Mouse (Mus musculus) heart, embryonic 11.5 days (tissue): ENCODE measurements around the gene Mat2a. TPM values are rescaled to one million over a fixed set of nuclear protein-coding genes. Genes with fewer than 3 reads are reported as not detected.
A peak's percentile ranks its signal among the peaks of the same experiment; 100 is the strongest.

Experiments used
- ATAC-seq: fragments of 200-750 bp; cut with Nextera tagmentation; replicated peaks from 2 replicates; pipeline ENCODE4 v1.8.0; 2017; ENCODE audit warnings: moderate library complexity; ENCODE audit not compliant: insufficient number of reproducible peaks, low FRiP score, low TSS enrichment
- H3K27ac ChIP-seq: fragments of 300-500 bp; sonication (generic); 2 replicates; pipeline ENCODE4 v1.5.1; 2014; ENCODE audit warnings: mild to moderate bottlenecking, low read depth, low read length
- H3K27me3 ChIP-seq: fragments of 300-500 bp; sonication (generic); 2 replicates; pipeline ENCODE4 v1.6.1; 2014; ENCODE audit warnings: mild to moderate bottlenecking, low read length, mixed read lengths; ENCODE audit not compliant: control insufficient read depth, insufficient read depth
- H3K36me3 ChIP-seq: fragments of 300-500 bp; sonication (generic); 2 replicates; pipeline ENCODE4 v1.6.1; 2014; ENCODE audit warnings: mild to moderate bottlenecking, low read length, moderate library complexity, mixed read lengths; ENCODE audit not compliant: control insufficient read depth, insufficient read depth
- H3K4me1 ChIP-seq: fragments of 300-500 bp; sonication (generic); 2 replicates; pipeline ENCODE4 v1.6.1; 2014; ENCODE audit warnings: low read length; ENCODE audit not compliant: control insufficient read depth, insufficient read depth
- H3K4me2 ChIP-seq: fragments of 300-500 bp; sonication (generic); 2 replicates; pipeline ENCODE4 v1.6.1; 2014; ENCODE audit warnings: mild to moderate bottlenecking, moderate library complexity
- H3K4me3 ChIP-seq: fragments of 300-500 bp; sonication (generic); 2 replicates; pipeline ENCODE4 v1.5.1; 2014; ENCODE audit warnings: low read depth, low read length
- H3K9ac ChIP-seq: fragments of 300-500 bp; sonication (generic); 2 replicates; pipeline ENCODE4 v1.6.1; 2014; ENCODE audit warnings: mild to moderate bottlenecking, low read depth, low read length, moderate library complexity
- H3K9me3 ChIP-seq: fragments of 300-500 bp; sonication (generic); replicated peaks from 2 replicates; pipeline ENCODE4 v1.6.1; 2016; ENCODE audit warnings: low read length; ENCODE audit not compliant: control insufficient read depth
- WGBS: fragments of 180-500 bp; shearing (Covaris S2); extraction: QIAGEN DNeasy Blood & Tissue Kit; methylation state at CpG from one replicate; pipeline ENCODE4 v1.1.7; 2014; ENCODE audit not compliant: insufficient replicate concordance; 5-methylcytosine and 5-hydroxymethylcytosine counted together
- polyA plus RNA-seq: library from polyadenylated mRNA; unstranded; fragments of >200 nt; fragmentation: Nextera tagmentation; extraction: Ambion mirVana; gene quantifications from 2 replicates; pipeline ENCODE4 v1.2.1, GENCODE M21; 2014

Mat2a gene
- 321 and 349 TPM in 2 replicates for polyA plus RNA-seq

DNA sequence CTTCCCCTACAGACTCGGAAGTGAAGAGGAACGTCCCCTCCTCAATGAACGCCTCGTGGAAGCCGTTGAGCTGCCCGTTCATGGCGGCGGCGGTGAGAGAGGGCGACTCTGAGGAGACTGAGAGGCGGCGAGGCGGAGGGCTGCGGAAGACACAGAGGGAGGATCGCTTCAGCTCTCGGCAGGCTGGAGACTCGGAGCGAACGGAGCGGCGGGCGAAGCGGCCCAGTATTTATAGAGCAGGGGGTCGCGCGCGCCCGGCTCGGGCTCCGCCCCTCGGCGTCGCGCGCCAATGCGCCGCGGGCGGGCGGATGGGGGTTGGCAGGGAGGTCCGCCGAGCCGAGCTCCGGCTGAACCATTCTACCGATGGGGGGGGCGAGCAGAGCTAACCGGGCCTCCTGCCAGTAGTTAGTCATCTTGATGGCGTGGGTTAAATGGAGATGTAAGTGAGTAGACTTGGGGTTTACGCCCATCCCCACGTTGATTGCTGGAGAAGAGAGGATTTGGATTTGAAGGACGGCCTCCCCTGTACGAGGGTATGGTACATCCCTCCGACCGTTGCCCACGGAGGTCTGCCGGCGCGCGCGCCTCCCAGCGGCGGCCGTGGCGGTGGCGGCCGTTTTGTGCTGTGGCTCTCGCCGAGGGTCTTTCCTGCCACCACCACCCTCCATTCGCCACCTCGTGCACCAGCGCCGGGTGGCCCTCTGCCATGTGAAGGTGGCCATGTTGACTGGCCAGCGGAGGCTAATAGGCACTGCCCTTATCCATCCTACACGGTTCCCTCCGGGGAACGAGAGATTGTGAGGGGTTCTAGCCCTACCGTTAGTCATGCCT, at the start of gene Mat2a:
TSS of gene Mat2a (minus strand) at position 204 of the 831 bp plus-strand sequence.
- Histone ChIP-seq H3K4me3 (peak within 1 kb of the TSS; percentile 74), H3K27me3 (no peaks in the 10 kb centered on the region), H3K36me3 (peaks cover 21% of the 10 kb centered on the region), H3K27ac (peak within 1 kb of the TSS; percentile 97), H3K9ac (peak within 1 kb of the TSS; percentile 95), H3K4me1 (peaks cover 24% of the 10 kb centered on the region), H3K4me2 (peak within 1 kb of the TSS; percentile 73), H3K9me3 (no peaks in the 10 kb centered on the region)
- WGBS, result under 1% methylated on average over 77 of the region's 77 CpGs
- peak; percentile 85 for ATAC-seq

DNA sequence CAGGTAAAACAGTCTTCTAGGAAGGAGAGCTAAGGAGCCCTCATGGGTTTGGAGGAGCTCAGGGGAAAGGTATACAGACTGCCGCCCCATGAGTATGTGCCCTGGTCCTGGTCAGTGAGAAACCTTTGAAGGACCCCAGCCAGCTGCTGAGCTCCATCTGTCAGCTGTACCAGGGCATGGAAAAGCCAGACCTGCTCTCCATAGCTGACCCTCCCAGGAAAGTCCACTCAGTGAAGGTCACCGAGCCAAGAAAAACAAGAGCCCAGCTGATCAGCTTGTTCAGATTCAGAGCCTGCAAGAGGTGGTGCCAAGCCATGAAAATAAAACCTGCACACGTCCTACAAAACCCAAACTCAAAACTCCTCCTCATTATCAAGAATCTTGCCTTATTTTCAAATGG, 49.5 kb upstream of the Mat2a start:
- Histone ChIP-seq H3K36me3 (no peaks in the 10 kb centered on the region), H3K27me3 (no peaks in the 10 kb centered on the region), H3K4me3 (no peak overlapping the region), H3K4me1 (peaks cover 24% of the 10 kb centered on the region), H3K9me3 (no peaks in the 10 kb centered on the region), H3K4me2 (no peak overlapping the region), H3K9ac (no peak overlapping the region), H3K27ac (peak overlapping the region; percentile 62)
- no peak for ATAC-seq
- WGBS, result 28% methylated on average over 3 of the region's 3 CpGs

DNA sequence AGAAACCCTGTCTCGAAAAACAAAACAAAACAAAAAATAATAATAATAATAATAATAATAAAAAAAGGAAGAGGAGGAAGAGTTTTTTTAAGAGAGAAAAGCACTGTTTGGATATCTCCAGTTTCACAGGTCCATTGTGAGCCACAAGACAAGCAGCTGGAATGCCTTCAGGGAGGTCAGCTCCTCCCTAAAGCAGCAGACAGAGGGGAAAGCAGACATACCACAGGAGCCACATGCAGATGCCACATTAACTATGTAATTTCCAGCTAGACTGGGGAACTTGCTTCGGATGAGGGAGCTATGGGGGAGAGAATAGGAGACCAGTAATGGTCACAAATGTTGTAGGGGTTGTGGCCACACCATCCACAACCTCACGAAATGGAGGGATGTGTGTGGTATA, 47.9 kb upstream of the Mat2a start:
- H3K36me3 ChIP-seq, result no peaks in the 10 kb centered on the region
- no peaks in the 10 kb centered on the region for H3K9me3 ChIP-seq
- H3K4me2 ChIP-seq, result no peak overlapping the region
- 58% methylated on average over 3 of the region's 3 CpGs for WGBS
- no peak overlapping the region for H3K4me3 ChIP-seq
- no peaks in the 10 kb centered on the region for H3K27me3 ChIP-seq
- no peak overlapping the region for H3K9ac ChIP-seq
- no peak for ATAC-seq
- peaks cover 18% of the 10 kb centered on the region for H3K4me1 ChIP-seq
- no peak overlapping the region for H3K27ac ChIP-seq

DNA sequence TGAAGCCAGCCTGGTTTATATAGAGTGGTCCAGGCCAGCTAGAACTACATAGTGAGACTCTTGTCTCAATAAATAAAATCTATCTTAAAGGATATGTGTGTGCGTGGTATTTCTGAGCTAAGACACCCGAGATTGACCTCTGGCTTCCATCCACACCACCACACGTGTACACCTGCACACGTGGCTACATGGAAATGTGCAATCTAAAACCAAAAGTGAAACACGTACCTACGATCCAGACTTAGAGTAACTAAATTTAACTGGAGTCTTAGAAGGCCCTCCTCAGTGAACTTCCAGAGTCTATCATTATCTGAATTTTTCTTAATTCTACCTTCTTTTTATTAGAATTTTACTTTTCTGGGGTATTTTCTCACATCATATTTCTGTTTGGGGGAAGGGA, 46.9 kb upstream of the Mat2a start:
- ATAC-seq, result no peak

DNA sequence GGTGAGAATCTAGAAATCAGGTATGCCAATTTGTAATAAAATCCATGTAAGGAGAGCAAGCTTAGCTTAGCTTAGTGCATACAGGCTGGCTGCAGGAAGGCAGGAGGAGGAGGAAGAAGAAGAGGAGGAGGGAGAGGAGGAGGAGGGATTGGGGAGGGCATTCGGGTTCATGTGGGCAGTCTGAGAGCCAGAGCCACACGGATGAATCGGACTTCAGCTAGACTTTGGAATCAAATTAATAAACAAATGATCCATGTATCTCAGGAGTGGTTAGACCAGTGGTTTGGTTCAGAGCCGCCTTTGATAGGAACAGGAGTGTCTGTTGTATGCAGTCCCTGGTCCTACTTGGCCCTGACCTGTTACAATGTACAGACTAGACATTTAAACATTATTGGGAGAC, 45.5 kb upstream of the Mat2a start:
- H3K4me3 ChIP-seq, result no peak overlapping the region
- no peaks in the 10 kb centered on the region for H3K27me3 ChIP-seq
- H3K4me2 ChIP-seq, result no peak overlapping the region
- no peak overlapping the region for H3K27ac ChIP-seq
- no peak for ATAC-seq
- peaks cover 12% of the 10 kb centered on the region for H3K4me1 ChIP-seq
- WGBS, result 69% methylated on average over 4 of the region's 4 CpGs
- H3K36me3 ChIP-seq, result no peaks in the 10 kb centered on the region
- H3K9me3 ChIP-seq, result no peaks in the 10 kb centered on the region
- H3K9ac ChIP-seq, result no peak overlapping the region

More for the DNA sequence above, 46.9 kb upstream of the Mat2a start:
- Histone ChIP-seq H3K4me2 (no peak overlapping the region), H3K4me1 (peaks cover 15% of the 10 kb centered on the region), H3K4me3 (no peak overlapping the region), H3K27ac (no peak overlapping the region), H3K9me3 (no peaks in the 10 kb centered on the region), H3K36me3 (no peaks in the 10 kb centered on the region), H3K9ac (no peak overlapping the region), H3K27me3 (no peaks in the 10 kb centered on the region)
- 77% methylated on average over 6 of the region's 6 CpGs for WGBS

DNA sequence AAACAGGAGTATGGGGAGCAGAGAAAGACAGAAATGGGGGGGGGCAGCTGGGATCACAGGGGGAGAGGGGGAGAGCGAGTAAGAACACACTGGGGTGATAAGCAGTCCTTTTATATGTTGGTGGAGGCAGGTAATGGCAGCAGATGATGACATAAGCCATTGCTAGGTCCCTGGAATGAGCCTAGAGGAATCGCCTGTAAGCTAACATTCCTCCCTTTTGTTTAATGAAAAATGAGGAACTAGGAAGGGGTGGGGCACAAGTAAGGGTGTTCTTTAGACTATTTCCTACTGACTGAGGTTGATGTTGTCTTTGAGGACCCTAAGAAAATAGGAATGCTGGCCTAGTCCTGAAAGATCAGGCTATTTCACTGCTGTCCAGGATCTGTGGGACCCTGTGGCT, 42.8 kb upstream of the Mat2a start:
- Histone ChIP-seq H3K27me3 (no peaks in the 10 kb centered on the region), H3K4me3 (no peak overlapping the region), H3K4me2 (no peak overlapping the region), H3K36me3 (no peaks in the 10 kb centered on the region), H3K27ac (no peak overlapping the region), H3K9ac (no peak overlapping the region), H3K4me1 (no peaks in the 10 kb centered on the region), H3K9me3 (no peaks in the 10 kb centered on the region)
- no peak for ATAC-seq
- 68% methylated on average over 2 of the region's 2 CpGs for WGBS

DNA sequence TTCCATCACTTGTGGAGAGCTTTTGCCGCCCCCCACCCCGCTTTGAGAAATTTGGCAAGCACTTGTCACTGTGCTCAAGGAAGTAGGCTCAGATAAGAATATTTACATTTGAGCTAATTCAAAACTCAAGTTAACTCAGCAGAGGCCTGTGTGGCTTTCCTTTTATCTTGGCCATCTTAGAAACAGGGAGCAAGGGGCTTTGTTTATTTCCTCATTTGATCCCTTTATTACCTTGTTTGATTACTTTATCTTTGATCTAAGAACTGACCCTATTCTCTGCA, 41.0 kb upstream of the Mat2a start:
- Histone ChIP-seq H3K9ac (no peak overlapping the region), H3K4me1 (no peaks in the 10 kb centered on the region), H3K4me2 (no peak overlapping the region), H3K36me3 (no peaks in the 10 kb centered on the region), H3K27me3 (no peaks in the 10 kb centered on the region), H3K9me3 (no peaks in the 10 kb centered on the region), H3K27ac (no peak overlapping the region), H3K4me3 (no peak overlapping the region)
- no peak for ATAC-seq
- WGBS, result 66% methylated on average over 2 of the region's 2 CpGs

DNA sequence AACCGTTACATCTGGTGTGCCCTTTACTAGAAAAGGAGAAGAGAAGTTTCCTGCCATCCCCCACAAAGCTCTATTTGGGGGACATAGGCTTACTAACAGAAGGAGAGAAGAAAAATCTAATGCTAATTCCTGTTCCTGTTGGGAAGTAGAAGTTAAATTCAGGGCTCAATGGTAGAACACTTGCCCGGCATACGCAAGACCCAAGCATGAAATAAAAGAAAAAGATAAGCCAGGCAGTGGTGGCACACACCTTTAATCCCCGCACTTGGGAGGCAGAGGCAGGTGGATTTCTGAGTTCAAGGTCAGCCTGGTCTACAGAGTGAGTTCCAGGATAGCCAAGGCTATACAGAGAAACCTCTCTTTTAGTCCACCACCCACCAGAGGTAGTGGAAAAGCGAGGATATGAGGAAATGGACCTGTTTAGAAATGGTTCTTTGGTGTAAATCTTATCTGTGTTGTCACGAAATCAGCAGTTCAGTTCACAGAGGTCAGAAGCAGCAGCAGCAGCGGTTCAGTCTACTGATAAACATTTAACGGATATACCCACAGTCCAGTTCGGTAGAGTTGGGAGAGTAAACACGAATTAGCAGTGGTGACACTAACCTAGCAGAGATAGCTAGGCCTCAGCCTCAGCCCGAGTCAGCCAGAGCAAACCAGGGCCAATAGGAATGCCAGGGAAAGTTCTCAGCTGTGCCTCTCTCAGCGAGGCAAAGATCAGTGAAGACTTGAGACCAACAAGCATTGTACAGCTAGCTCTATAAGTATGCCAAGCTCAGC, 40.5 kb upstream of the Mat2a start:
- Histone ChIP-seq H3K9me3 (no peaks in the 10 kb centered on the region), H3K27me3 (no peaks in the 10 kb centered on the region), H3K9ac (no peak overlapping the region), H3K27ac (no peak overlapping the region), H3K4me1 (no peaks in the 10 kb centered on the region), H3K36me3 (no peaks in the 10 kb centered on the region), H3K4me2 (no peak overlapping the region), H3K4me3 (no peak overlapping the region)
- 72% methylated on average over 12 of the region's 12 CpGs for WGBS
- ATAC-seq, result no peak
